Mouse (Mus musculus) thymus, postnatal 14 days (tissue): ENCODE results near the gene Ndrg2.

Experiments
- DNase-seq: peaks from one replicate; pipeline ENCODE4 v3.0.0; 2021

Gene Ndrg2

GRCm38 (mm10) chr14:51912391-51913061 is 1.4 kb downstream of the Ndrg2 start:
- DNase-seq: peak; percentile 27

- DNase-seq: no peak
These were observed 2.7 kb downstream of the Ndrg2 start for GRCm38 (mm10) chr14:51911301-51911700.

GRCm38 (mm10) chr14:51906102-51906501 is 7.9 kb downstream of the Ndrg2 start:
- DNase-seq: no peak

- DNase-seq: peak; percentile 36
These were observed 9.3 kb downstream of the Ndrg2 start for GRCm38 (mm10) chr14:51904706-51905105.

- DNase-seq: no peak
These were observed 10.2 kb downstream of the Ndrg2 start for GRCm38 (mm10) chr14:51903782-51904181.

- DNase-seq: peak; percentile 85
These were observed 10.9 kb downstream of the Ndrg2 start for GRCm38 (mm10) chr14:51902806-51903710.

- no peak for DNase-seq
These were observed 14.6 kb downstream of the Ndrg2 start for GRCm38 (mm10) chr14:51899351-51899750.

- DNase-seq: no peak
These were observed 17.3 kb downstream of the Ndrg2 start for GRCm38 (mm10) chr14:51896539-51897170.

- DNase-seq: no peak
These were observed 17.9 kb downstream of the Ndrg2 start for GRCm38 (mm10) chr14:51896019-51896418.

GRCm38 (mm10) chr14:51895071-51895470 is 18.9 kb downstream of the Ndrg2 start:
- no peak for DNase-seq

- DNase-seq: no peak
These were observed 20.1 kb downstream of the Ndrg2 start for GRCm38 (mm10) chr14:51893809-51894208.

GRCm38 (mm10) chr14:51893094-51893794 is 20.7 kb downstream of the Ndrg2 start:
- DNase-seq: no peak

- no peak for DNase-seq
These were observed 21.6 kb downstream of the Ndrg2 start, which contains the start of gene Slc39a2 for GRCm38 (mm10) chr14:51892191-51892939. Gene Slc39a2 (plus strand): TSS chr14:51892889.

GRCm38 (mm10) chr14:51889833-51890232 is 24.1 kb downstream of the Ndrg2 start:
- DNase-seq: no peak

GRCm38 (mm10) chr14:51886051-51886450 is 27.9 kb downstream of the Ndrg2 start:
- no peak for DNase-seq

GRCm38 (mm10) chr14:51884598-51885331 is 29.2 kb downstream of the Ndrg2 start, which contains the start of gene Mettl17:
Gene Mettl17 (plus strand): TSS chr14:51884842.
- DNase-seq: peak; percentile 97

GRCm38 (mm10) chr14:51884031-51884544 is 29.9 kb downstream of the Ndrg2 start:
- DNase-seq: no peak

- peak; percentile 84 for DNase-seq
These were observed 30.4 kb downstream of the Ndrg2 start for GRCm38 (mm10) chr14:51883527-51884030.

GRCm38 (mm10) chr14:51877517-51877916 is 36.4 kb downstream of the Ndrg2 start:
- DNase-seq: no peak

- DNase-seq: no peak
These were observed 42.2 kb downstream of the Ndrg2 start for GRCm38 (mm10) chr14:51871741-51872140.

- DNase-seq: no peak
These were observed 43.2 kb downstream of the Ndrg2 start for GRCm38 (mm10) chr14:51870756-51871155.
